Mouse (Mus musculus): ENCODE measurements around the gene Ccdc159.
A peak's percentile ranks its signal among the peaks of the same experiment; 100 is the strongest.

Ccdc159 gene

GRCm38 (mm10) chr9:21932445-21933137 is 5.3 kb downstream of the Ccdc159 start:
- DNase-seq (ENCODE audit: inconsistent age in 2 of 2, low spot score in 1 of 2), result no peak

- DNase-seq (ENCODE audit: inconsistent age in 2 of 2, low spot score in 1 of 2), result no peak
Observed at GRCm38 (mm10) chr9:21934021-21934420, 6.8 kb downstream of the Ccdc159 start.

- DNase-seq (ENCODE audit: inconsistent age in 2 of 2, low spot score in 1 of 2), result peak in 1 of 2 experiments; percentile 43
Observed at GRCm38 (mm10) chr9:21935466-21936131, 8.3 kb downstream of the Ccdc159 start.

- peak; percentile 99 for DNase-seq (ENCODE audit: inconsistent age in 2 of 2, low spot score in 1 of 2)
Observed at GRCm38 (mm10) chr9:21936692-21937570, 9.7 kb downstream of the Ccdc159 start, which contains the start of gene Plppr2. TSS of gene Plppr2 (plus strand) at chr9:21937033.

- peak in 1 of 2 experiments; percentile 59 for DNase-seq (ENCODE audit: inconsistent age in 2 of 2, low spot score in 1 of 2)
Observed at GRCm38 (mm10) chr9:21937711-21938175, 10.5 kb downstream of the Ccdc159 start.

GRCm38 (mm10) chr9:21938234-21938855 is 11.1 kb downstream of the Ccdc159 start:
- DNase-seq (ENCODE audit: inconsistent age in 2 of 2, low spot score in 1 of 2), result peak in 1 of 2 experiments; percentile 35

- DNase-seq (ENCODE audit: inconsistent age in 2 of 2, low spot score in 1 of 2), result no peak
Observed at GRCm38 (mm10) chr9:21943046-21943445, 15.8 kb downstream of the Ccdc159 start.

- no peak for DNase-seq (ENCODE audit: inconsistent age in 2 of 2, low spot score in 1 of 2)
Observed at GRCm38 (mm10) chr9:21943638-21944037, 16.4 kb downstream of the Ccdc159 start.

- DNase-seq (ENCODE audit: inconsistent age in 2 of 2, low spot score in 1 of 2), result no peak
Observed at GRCm38 (mm10) chr9:21944267-21944666, 17.0 kb downstream of the Ccdc159 start.

- no peak for DNase-seq (ENCODE audit: inconsistent age in 2 of 2, low spot score in 1 of 2)
Observed at GRCm38 (mm10) chr9:21947540-21948130, 20.4 kb downstream of the Ccdc159 start.

- no peak for DNase-seq (ENCODE audit: inconsistent age in 2 of 2, low spot score in 1 of 2)
Observed at GRCm38 (mm10) chr9:21948146-21948545, 20.9 kb downstream of the Ccdc159 start.

GRCm38 (mm10) chr9:21948790-21949189 is 21.5 kb downstream of the Ccdc159 start:
- DNase-seq (ENCODE audit: inconsistent age in 2 of 2, low spot score in 1 of 2), result no peak

GRCm38 (mm10) chr9:21950322-21950721 is 23.1 kb downstream of the Ccdc159 start:
- peak; percentile 56 to 90 for DNase-seq (ENCODE audit: inconsistent age in 2 of 2, low spot score in 1 of 2)

- no peak for DNase-seq (ENCODE audit: inconsistent age in 2 of 2, low spot score in 1 of 2)
Observed at GRCm38 (mm10) chr9:21951977-21952376, 24.7 kb downstream of the Ccdc159 start.

GRCm38 (mm10) chr9:21953600-21953999 is 26.3 kb downstream of the Ccdc159 start:
- no peak for DNase-seq (ENCODE audit: inconsistent age in 2 of 2, low spot score in 1 of 2)

- no peak for DNase-seq (ENCODE audit: inconsistent age in 2 of 2, low spot score in 1 of 2)
Observed at GRCm38 (mm10) chr9:21954635-21955034, 27.4 kb downstream of the Ccdc159 start.

- DNase-seq (ENCODE audit: inconsistent age in 2 of 2, low spot score in 1 of 2), result no peak
Observed at GRCm38 (mm10) chr9:21955225-21955569, 27.9 kb downstream of the Ccdc159 start.

GRCm38 (mm10) chr9:21955570-21956281 is 28.5 kb downstream of the Ccdc159 start, which contains the start of gene Swsap1:
TSS of gene Swsap1 (plus strand) at chr9:21955755.
- peak; percentile 98 to 100 for DNase-seq (ENCODE audit: inconsistent age in 2 of 2, low spot score in 1 of 2)

GRCm38 (mm10) chr9:21958372-21958771 is 31.1 kb downstream of the Ccdc159 start:
- DNase-seq (ENCODE audit: inconsistent age in 2 of 2, low spot score in 1 of 2), result peak in 1 of 2 experiments; percentile 54

GRCm38 (mm10) chr9:21959244-21959643 is 32.0 kb downstream of the Ccdc159 start:
- DNase-seq (ENCODE audit: inconsistent age in 2 of 2, low spot score in 1 of 2), result no peak

All from adrenal gland, adult (tissue).